Mouse (Mus musculus) megakaryocyte progenitor cell, adult 5-6 weeks (primary cell): Measurements from ENCODE around the gene Hist1h2ai. TPM values are rescaled to one million over a fixed set of nuclear protein-coding genes. Genes with fewer than 3 reads are reported as not detected.
"Not testable (repeated sequence)": the region's sequence is repeated elsewhere in the genome, so short reads cannot be mapped to it uniquely, and the experiment has no call there.

ENCODE experiments used
- ATAC-seq: replicated peaks from 2 replicates; pipeline ENCODE4 v1.8.0; 2016; ENCODE audit warnings: mild to moderate bottlenecking, moderate TSS enrichment, inconsistent platforms; ENCODE audit not compliant: poor library complexity
- total RNA-seq, 2 experiments: library from RNA; stranded (forward) in 1 of 2; stranded (reverse) in 1 of 2; fragments of 157-497, 149-512 nt in 1 of 2; fragments of 200-1000 nt in 1 of 2; gene quantifications; 2 replicates each; pipeline versions ENCODE4 v1.2.3 to v1.2.4; 2015 to 2017

The Hist1h2ai gene
- 2.0 and 5.0 TPM in 2 replicates for total RNA-seq (2015)
- total RNA-seq (2017): 2,894 and 3,659 TPM in 2 replicates

DNA sequence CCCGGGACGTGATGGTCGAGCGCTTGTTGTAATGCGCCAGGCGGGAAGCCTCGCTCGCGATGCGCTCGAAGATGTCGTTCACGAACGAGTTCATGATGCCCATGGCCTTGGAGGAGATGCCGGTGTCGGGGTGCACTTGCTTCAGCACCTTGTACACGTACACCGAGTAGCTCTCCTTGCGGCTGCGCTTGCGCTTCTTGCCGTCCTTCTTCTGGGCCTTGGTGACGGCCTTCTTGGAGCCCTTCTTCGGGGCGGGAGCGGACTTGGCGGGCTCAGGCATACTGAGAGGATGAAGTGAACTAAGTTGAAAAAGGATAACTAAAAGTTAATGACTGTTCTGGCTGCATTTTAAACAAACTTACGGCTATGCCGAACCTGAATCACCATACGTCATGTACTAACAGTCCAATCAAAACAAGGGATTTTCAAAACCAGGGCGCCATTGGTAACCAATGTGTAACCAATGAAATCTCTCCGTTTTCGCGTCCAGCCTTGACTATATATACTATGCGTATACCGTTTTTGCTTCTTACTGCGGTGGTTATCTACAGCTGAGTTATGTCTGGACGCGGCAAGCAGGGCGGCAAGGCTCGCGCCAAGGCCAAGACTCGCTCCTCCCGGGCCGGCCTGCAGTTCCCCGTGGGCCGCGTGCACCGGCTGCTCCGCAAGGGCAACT lies at the start of gene Hist1h2ai, which contains the start of gene Hist1h2bl:
Hist1h2ai (plus strand) TSS at position 559 of the 676 bp plus-strand sequence.
Hist1h2bl (minus strand) TSS at position 280 of the 676 bp plus-strand sequence.
- ATAC-seq: peak; percentile 75

DNA sequence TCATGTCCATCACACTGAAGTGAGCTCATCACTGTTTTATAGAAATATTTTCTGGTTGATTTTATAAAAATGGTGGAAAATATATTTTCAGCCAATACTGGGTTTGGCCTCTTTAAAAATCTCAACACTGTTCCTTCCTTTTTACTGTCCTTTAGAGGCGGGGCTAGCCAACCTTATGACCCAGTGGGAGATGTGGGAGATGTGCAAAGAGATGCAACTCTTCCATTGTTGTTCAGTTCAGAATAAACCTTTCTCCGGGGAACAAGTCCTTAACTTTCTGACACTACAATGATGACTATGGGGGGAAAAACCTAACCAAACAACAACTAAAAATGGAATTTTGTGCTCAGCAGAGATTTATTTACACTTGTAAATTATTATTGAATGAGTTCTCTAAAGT lies 38.9 kb upstream of the Hist1h2ai start, which contains the start of gene Olfr1360:
Olfr1360 (minus strand) TSS at position 101 of the 400 bp plus-strand sequence.
- ATAC-seq: no peak

DNA sequence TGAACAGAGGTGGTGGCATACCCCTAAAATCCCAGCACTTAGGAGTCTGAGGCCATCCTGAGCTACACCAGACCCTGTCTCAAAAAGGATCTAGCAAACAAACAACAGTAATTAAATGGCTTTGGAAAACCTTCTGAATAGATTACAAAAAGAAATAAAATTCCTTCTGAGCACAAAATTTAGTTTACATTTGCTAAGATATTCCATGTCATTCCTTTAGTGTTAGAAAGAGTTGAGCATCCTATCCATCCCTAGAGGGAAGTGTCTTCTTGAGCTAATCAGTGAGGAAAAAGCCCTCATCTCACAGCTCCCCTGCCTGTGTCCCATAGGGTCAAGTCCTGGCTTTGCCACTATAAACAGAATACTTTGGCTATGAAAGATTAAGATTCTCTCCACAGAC lies 18.4 kb upstream of the Hist1h2ai start, which contains the start of gene Olfr1359:
Olfr1359 (plus strand) TSS at position 301 of the 400 bp plus-strand sequence.
- ATAC-seq: no peak

DNA sequence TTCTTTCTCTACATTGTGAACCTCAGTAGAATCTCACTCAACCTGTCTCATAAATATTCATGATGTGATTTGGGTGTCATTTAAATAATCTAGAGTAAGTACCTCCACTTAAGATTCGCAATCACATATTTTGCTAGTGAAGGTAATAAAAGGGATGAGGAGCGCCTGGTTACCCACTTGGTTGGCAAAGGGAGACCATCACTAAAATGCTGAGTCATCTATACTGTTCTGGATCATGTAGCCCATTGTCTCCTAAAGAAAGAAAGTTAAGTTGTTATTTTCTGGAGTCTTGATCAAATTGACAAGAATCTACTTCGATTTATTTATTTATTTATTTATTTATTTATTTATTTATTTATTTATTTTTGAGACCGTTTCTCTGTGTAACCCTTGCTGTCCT lies 9.6 kb upstream of the Hist1h2ai start:
- ATAC-seq: no peak

DNA sequence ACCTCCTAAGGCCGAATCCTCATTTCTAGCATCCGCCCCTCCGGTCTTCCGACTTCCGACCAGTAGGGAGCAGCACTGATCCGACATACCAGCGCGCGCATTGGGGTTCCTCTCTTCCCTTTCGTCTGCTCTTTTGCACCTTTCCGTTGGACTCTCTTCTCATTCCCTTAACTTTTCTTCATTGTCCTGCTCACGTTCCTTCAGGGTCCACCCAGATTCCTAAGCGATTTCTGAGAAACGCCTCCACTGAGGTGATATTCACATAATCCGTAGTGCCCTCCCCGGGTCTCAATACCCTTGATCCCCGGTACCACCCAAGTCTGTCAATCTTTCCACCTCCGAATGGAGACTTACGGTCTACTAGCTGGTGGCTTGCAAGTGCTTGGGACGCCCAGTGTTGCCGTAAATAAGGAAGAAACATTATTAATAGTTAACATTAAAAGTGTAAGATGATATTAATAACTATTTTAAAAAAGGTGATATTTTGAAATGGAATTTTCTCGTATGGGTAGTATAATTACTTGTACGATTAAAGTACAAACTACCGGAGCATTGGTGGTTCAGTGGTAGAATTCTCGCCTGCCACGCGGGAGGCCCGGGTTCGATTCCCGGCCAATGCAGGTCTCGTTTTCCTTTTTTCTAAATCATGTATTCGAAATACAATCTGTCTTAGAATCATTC lies 6.1 kb upstream of the Hist1h2ai start:
- ATAC-seq: peak; percentile 85

DNA sequence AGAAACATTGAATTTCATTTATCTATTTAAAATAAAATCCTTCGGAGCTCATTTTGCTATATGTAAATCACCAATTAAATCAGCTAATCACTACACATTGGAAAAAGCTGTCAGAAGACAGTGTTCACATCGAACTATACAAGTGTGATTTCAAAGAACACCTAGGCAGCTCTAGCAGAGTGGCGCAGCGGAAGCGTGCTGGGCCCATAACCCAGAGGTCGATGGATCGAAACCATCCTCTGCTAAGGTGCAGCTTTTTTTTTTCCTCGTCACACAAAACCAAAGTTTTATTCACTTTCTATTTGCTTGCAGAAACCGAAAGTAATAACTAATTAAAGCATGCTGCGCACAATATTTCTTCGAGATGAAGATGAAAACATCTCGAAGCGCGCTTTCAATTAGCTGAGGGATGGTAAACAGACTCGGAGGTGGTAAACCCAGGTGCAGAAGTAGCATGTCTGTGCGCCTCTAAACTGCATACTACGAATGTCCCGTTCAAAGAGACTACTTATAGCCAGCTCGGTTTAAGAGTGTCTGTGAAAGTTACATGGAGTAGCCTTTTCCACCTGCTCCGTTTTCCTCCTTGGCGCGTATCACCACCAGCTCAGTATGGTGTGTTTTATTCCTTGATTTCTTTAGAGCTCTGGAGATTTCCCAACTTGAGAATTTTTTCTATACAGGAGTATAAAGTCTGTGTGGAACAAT lies 5.2 kb upstream of the Hist1h2ai start:
- ATAC-seq: peak; percentile 40

DNA sequence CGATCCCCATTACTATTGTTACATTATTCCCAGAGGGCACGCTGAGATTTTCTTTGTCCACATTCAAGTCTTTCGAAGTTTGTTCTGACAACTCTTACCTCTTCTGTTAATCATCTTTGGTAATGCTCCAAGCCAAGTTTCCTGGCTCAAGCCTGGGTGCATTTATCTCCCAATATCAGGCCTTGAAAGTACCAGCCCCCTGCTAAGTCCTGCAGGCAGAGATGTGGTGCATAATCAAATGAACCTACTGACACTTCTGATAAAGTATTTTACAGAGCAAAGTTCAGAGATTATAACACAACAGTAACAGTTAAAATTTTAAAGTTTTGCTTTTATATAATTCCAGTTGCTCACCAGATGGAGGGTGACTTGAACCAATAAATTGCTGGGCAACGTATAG lies 4.5 kb upstream of the Hist1h2ai start:
- peak; percentile 8; the same call in 1 of the 2 replicates for ATAC-seq

DNA sequence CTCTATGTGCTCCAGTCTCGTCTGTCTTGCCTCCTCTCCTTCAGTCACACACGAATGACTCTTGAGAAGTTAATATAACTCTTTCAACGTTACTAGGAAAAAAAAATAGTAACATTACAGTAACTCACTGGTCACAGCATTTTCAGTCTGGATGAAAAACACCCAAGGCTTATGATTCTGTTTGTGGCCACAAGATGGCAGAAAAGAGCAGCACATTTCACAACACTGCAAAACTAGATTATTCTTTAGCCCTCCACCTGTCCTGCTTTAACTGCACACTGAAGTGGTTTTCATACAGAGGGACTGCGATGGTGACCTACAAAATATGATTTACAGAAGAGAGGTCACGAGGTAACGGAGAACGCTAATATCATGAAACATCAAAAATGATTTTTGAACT lies 1.5 kb upstream of the Hist1h2ai start:
- ATAC-seq: peak; percentile 22

DNA sequence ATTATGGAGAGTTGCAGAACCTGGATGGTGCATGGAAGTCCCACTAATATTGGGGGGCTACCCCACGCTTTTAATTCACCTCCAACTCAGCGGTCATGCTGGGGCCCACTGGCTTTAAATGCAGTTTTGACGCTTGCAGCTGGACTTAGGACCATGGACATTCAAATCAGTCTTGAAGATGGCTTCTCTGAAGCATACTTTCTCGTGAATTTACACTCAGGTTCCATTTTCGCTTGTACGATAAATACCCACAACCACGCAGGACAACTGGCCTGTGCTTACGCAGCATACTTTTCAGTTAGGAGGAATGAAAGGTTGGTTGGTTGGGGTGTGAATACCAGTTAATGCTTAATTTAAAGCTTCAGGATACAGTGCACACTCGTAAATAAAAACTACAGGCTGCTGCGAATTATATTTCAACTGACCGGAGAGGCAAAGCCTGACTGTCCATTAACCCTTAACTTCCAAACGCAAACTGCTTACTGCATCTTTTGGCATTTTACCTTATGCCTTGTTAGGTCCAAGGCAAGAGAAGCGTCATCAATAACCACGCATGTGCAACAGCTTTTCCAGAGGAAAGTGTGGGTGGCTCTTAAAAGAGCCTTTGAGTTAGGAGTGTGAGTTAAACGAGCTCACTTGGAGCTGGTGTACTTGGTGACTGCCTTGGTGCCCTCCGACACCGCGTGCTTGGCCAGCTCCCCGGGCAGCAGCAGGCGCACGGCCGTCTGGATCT lies 925 bp upstream of the Hist1h2ai start:
- 0 out of 2 replicates have a peak, but pooled peaks have one; percentile 8 for ATAC-seq

DNA sequence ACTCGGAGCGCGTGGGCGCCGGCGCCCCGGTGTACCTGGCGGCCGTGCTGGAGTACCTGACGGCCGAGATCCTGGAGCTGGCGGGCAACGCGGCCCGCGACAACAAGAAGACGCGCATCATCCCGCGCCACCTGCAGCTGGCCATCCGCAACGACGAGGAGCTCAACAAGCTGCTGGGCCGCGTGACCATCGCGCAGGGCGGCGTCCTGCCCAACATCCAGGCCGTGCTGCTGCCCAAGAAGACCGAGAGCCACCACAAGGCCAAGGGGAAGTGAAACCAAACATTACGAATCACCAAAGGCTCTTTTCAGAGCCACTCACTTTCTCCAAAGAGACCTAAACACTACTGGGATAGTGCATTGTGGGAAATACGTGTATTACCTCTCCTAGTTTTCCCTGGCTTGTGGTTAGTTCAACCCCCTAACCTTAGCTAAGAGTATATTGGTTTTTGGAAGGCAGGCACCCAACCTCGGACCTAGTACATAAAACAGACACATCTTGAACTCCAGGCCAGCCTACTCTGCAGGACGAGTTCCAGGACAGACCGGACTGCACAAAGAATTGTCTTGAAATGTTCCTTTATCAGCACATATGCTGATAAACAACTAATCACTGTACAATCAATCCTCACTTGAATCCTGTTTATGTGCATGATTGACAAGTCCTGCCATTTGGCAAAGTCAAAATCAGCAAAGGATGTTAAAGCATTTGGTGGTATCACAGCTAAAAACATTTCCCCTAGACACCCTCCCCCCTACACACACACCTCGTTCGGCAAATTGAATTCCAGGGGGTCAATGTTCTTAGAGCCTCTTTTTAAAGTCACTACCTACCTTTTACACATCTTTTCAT lies 544 bp downstream of the Hist1h2ai start:
- peak; percentile 28 for ATAC-seq

DNA sequence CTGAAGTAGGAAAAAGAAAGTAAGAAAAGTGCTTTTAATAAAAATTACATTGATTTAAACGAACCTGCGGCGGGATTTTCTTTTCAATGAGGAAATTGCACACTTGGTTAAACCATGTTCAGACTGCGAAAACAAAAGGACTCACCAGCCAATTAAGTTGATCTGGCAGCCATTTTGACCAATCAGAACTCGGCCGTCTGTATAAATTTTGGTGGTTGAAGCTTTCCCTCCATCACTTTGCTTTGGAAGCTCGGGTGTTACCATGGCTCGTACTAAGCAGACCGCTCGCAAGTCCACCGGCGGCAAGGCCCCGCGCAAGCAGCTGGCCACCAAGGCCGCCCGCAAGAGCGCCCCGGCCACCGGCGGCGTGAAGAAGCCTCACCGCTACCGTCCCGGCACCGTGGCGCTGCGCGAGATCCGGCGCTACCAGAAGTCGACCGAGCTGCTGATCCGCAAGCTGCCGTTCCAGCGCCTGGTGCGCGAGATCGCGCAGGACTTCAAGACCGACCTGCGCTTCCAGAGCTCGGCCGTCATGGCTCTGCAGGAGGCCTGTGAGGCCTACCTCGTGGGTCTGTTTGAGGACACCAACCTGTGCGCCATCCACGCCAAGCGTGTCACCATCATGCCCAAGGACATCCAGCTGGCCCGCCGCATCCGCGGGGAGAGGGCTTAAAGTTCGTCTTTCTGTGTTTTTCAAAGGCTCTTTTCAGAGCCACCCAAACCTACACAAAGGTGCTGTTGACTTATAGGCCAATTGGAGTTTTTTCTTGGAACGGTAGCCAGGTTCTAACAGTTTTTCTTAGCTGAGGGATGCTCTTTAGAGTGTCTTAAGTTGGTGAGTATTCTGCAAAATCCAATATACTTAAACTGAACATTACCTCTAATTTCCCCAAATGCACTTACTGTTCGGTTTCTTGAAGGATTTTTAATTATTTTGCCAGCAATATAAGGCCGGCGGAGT lies 1.5 kb downstream of the Hist1h2ai start, which contains the start of gene Hist1h3h:
Hist1h3h (plus strand) TSS at position 263 of the 961 bp plus-strand sequence.
- ATAC-seq: peak; percentile 32

DNA sequence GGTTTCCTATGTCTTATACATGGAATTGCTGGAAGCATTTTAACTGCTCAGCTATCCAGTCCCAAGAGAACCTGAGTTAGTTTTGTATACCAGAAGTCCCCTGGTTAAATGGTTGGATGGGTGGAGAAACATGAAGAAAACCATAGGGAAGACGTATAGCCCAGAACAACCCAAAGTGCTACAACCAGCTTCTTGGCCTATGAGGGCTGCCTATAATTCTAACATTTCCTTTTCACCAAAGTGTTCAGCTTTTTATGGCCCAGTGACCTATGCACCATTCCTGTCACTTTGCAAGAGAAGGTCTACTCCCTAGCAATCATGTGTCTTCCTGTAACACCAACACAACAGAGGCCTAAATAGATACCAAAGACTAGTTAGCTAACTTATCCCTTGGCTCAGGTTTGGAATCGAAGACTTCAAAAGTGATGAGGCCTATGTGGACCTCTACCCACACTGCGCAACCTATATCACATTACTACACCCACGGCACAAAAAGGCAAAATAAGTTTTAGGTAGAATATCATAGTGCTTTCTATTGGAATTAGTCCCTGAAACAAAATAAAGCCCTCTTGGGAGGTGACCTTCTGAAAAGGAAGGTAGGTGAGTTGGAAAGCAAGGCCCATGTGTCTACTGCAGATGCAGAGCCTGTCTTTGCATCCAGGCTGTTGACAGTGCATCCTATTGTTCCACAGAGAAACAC lies 2.3 kb downstream of the Hist1h2ai start:
- no peak for ATAC-seq

DNA sequence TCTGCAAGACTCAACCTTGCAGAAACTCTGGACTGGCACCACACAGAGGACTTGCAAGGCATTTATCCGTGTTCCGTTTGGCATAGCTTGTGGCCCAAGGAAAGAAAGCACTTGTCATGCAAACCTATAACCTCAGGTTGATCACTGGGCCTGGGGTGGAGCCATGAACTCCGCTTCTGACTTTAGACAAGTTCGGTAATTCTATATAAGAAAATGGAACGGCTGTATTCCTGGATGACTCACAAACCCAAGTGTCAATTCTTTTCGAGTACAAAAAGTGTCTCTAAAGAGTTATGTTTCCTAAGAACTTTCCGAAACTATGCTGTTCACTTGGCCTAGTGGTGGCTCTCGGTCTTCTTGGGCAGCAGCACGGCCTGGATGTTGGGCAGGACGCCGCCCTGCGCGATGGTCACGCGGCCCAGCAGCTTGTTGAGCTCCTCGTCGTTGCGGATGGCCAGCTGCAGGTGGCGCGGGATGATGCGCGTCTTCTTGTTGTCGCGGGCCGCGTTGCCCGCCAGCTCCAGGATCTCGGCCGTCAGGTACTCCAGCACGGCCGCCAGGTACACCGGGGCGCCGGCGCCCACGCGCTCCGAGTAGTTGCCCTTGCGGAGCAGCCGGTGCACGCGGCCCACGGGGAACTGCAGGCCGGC lies 5.0 kb downstream of the Hist1h2ai start:
- ATAC-seq: not testable (repeated sequence)

DNA sequence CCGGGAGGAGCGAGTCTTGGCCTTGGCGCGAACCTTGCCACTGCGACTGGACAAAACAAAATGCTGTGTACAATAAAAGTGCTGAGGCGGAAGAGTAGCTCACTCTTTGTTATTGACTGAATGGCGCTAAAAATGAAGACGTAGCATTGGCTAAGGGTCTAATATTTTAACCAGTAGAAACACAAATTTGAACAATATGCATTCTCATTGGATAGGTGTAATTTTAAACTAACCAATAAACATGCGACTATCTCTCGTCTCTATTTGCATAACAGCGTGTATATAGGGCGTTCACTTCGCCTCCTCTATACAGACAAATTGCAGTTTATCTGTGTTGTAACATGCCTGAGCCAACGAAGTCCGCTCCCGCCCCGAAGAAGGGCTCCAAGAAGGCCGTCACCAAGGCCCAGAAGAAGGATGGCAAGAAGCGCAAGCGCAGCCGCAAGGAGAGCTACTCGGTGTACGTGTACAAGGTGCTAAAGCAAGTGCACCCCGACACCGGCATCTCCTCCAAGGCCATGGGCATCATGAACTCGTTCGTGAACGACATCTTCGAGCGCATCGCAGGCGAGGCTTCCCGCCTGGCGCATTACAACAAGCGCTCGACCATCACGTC lies 5.6 kb downstream of the Hist1h2ai start, which contains the start of gene Hist1h2bm:
Hist1h2bm (plus strand) TSS at position 288 of the 616 bp plus-strand sequence.
- peak; percentile 87 for ATAC-seq

DNA sequence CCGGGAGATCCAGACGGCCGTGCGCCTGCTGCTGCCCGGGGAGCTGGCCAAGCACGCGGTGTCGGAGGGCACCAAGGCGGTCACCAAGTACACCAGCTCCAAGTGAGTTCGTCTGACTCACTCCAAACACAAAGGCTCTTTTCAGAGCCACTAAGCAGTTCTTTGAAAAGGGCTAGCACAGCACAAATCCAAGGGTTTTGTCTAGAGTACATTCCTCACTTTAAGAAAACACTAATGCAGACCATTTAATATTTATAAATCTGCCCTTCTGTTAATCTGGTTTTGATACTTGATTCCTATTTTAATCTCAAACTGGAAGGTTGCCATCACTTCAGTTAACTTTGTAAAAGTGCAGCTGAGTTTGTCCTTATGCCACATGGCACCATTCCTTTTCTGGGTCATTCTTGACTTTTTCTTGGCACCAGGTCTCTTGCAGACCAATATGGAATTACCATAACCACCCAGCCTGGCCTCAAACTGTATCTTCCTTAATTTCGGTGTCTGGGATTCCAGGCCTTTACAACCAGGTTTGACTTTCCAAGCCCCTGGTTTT lies 6.2 kb downstream of the Hist1h2ai start:
- ATAC-seq: peak; percentile 26; the same call in 1 of the 2 replicates
